Mouse (Mus musculus): ENCODE measurements at regions not wholly inside any gene's neighbourhood (a gene's known extent, or its start where the extent isn't known, plus 50 kb on each side); places are given as distances from the start of the nearest gene placed in this dataset.

DNA sequence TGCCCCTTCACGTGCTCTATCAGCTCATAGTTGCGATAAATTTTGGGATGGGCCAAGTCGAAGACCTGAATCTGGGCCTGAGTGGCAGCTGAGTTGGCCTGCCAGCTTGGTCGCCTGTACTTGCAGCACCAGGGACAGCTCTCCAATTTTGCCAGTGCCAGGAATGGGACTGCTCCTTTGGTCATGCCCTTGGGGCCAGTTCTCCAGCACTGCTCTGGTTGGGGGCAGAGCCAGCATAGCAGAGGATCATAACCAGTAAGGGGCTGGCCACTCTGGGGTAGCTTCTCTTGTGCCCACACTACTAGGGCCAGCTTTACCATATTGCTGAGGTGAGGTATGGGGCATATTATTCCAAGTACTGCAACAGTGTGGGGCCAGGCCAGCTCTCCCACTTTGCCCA, 397.0 kb upstream of the Cadm2 start:
- no peak for TF ChIP-seq CTCF (IDR thresholded peaks at IDR 0.05)
- no peak for TF ChIP-seq EP300 (IDR thresholded peaks at IDR 0.05; ENCODE audit: insufficient read depth, low read depth, low read length)
- TF ChIP-seq POLR2A (IDR thresholded peaks at IDR 0.05; ENCODE audit: insufficient read depth, low read depth, low read length) = no peak
